Mouse (Mus musculus): ENCODE data around the gene Lama4. TPM values are rescaled to one million over a fixed set of nuclear protein-coding genes. Genes with fewer than 3 reads are reported as not detected.

Gene Lama4
- total RNA-seq, 1 experiment from 2014 or later = 86.5 TPM

GRCm38 (mm10) chr10:38994719-38995450 is 29.6 kb downstream of the Lama4 start:
- DNase-seq = no peak

- DNase-seq = no peak
These were observed 30.6 kb downstream of the Lama4 start for GRCm38 (mm10) chr10:38995896-38996295.

GRCm38 (mm10) chr10:39000951-39001350 is 35.6 kb downstream of the Lama4 start:
- DNase-seq = peak; percentile 50

GRCm38 (mm10) chr10:39002521-39002920 is 37.2 kb downstream of the Lama4 start:
- DNase-seq = no peak

- no peak for DNase-seq
These were observed 38.2 kb downstream of the Lama4 start for GRCm38 (mm10) chr10:39003520-39003919.

- DNase-seq = no peak
These were observed 40.2 kb downstream of the Lama4 start for GRCm38 (mm10) chr10:39005494-39005893.

- no peak for DNase-seq
These were observed 41.3 kb downstream of the Lama4 start for GRCm38 (mm10) chr10:39006433-39007105.

GRCm38 (mm10) chr10:39014836-39015235 is 49.5 kb downstream of the Lama4 start:
- DNase-seq = no peak

- no peak for DNase-seq
These were observed 52.7 kb downstream of the Lama4 start for GRCm38 (mm10) chr10:39017986-39018385.

GRCm38 (mm10) chr10:39018635-39019034 is 53.3 kb downstream of the Lama4 start:
- no peak for DNase-seq

GRCm38 (mm10) chr10:39023618-39024256 is 58.4 kb downstream of the Lama4 start:
- DNase-seq = no peak

- DNase-seq = no peak
These were observed 61.2 kb downstream of the Lama4 start for GRCm38 (mm10) chr10:39026529-39026928.

GRCm38 (mm10) chr10:39027058-39027457 is 61.7 kb downstream of the Lama4 start:
- no peak for DNase-seq

- no peak for DNase-seq
These were observed 63.1 kb downstream of the Lama4 start for GRCm38 (mm10) chr10:39028403-39028802.

- DNase-seq = no peak
These were observed 64.2 kb downstream of the Lama4 start for GRCm38 (mm10) chr10:39029297-39030147.

GRCm38 (mm10) chr10:39030148-39030685 is 64.9 kb downstream of the Lama4 start:
- DNase-seq = no peak

- DNase-seq = no peak
These were observed 74.2 kb downstream of the Lama4 start for GRCm38 (mm10) chr10:39039564-39039963.

- DNase-seq = no peak
These were observed 74.7 kb downstream of the Lama4 start for GRCm38 (mm10) chr10:39040026-39040425.

- DNase-seq = no peak
These were observed 79.2 kb downstream of the Lama4 start for GRCm38 (mm10) chr10:39044476-39044995.

GRCm38 (mm10) chr10:39045111-39045510 is 79.8 kb downstream of the Lama4 start:
- no peak for DNase-seq

GRCm38 (mm10) chr10:39047775-39048174 is 82.5 kb downstream of the Lama4 start:
- DNase-seq = no peak
